Mouse (Mus musculus) telencephalon, adult 2 months (tissue): Measurements from ENCODE around the gene Olfr313.
"Not testable (repeated sequence)": the region's sequence is repeated elsewhere in the genome, so short reads cannot be mapped to it uniquely, and the experiment has no call there.

Source experiments
- DNase-seq: peaks from one replicate; pipeline ENCODE4 v3.0.0-alpha.2; 2011; ENCODE audit warnings: low read depth, low spot score

Gene Olfr313

GRCm38 (mm10) chr11:58814700-58815099 is at the start of gene Olfr313:
Gene Olfr313 (plus strand): TSS chr11:58815000.
- DNase-seq: not testable (repeated sequence)

GRCm38 (mm10) chr11:58772888-58773287 is 41.9 kb upstream of the Olfr313 start, which contains the start of gene Olfr315:
Gene Olfr315 (plus strand): TSS chr11:58773188.
- no peak for DNase-seq

GRCm38 (mm10) chr11:58782480-58783089 is 32.2 kb upstream of the Olfr313 start, which contains the start of gene Olfr314:
Gene Olfr314 (plus strand): TSS chr11:58782952.
- no peak for DNase-seq

GRCm38 (mm10) chr11:58784182-58784581 is 30.6 kb upstream of the Olfr313 start:
- DNase-seq: no peak

GRCm38 (mm10) chr11:58787651-58788050 is 27.1 kb upstream of the Olfr313 start:
- DNase-seq: no peak

- no peak for DNase-seq
Observed at GRCm38 (mm10) chr11:58788346-58788745, 26.5 kb upstream of the Olfr313 start.

GRCm38 (mm10) chr11:58789532-58789931 is 25.3 kb upstream of the Olfr313 start:
- DNase-seq: no peak

GRCm38 (mm10) chr11:58790053-58790452 is 24.7 kb upstream of the Olfr313 start:
- no peak for DNase-seq

- no peak for DNase-seq
Observed at GRCm38 (mm10) chr11:58790646-58791045, 24.2 kb upstream of the Olfr313 start.

GRCm38 (mm10) chr11:58795856-58796255 is 18.9 kb upstream of the Olfr313 start:
- DNase-seq: no peak

GRCm38 (mm10) chr11:58796850-58797249 is 17.9 kb upstream of the Olfr313 start:
- peak; percentile 69 for DNase-seq

GRCm38 (mm10) chr11:58799747-58800146 is 15.1 kb upstream of the Olfr313 start:
- DNase-seq: peak; percentile 19

GRCm38 (mm10) chr11:58801558-58802228 is 13.1 kb upstream of the Olfr313 start, which contains the start of gene Fam183b:
Gene Fam183b (minus strand): TSS chr11:58801960.
- DNase-seq: peak; percentile 34

GRCm38 (mm10) chr11:58803871-58804270 is 10.9 kb upstream of the Olfr313 start:
- DNase-seq: no peak

- DNase-seq: no peak
Observed at GRCm38 (mm10) chr11:58804393-58804792, 10.4 kb upstream of the Olfr313 start.

GRCm38 (mm10) chr11:58812001-58812400 is 2.8 kb upstream of the Olfr313 start:
- DNase-seq: no peak

GRCm38 (mm10) chr11:58815676-58816075 is 876 bp downstream of the Olfr313 start:
- no peak for DNase-seq

- not testable (repeated sequence) for DNase-seq
Observed at GRCm38 (mm10) chr11:58828937-58829336, 14.1 kb downstream of the Olfr313 start, which contains the start of gene Olfr312. Gene Olfr312 (plus strand): TSS chr11:58829237.

GRCm38 (mm10) chr11:58829764-58830163 is 15.0 kb downstream of the Olfr313 start:
- no peak for DNase-seq

- DNase-seq: not testable (repeated sequence)
Observed at GRCm38 (mm10) chr11:58832541-58832940, 17.7 kb downstream of the Olfr313 start.

GRCm38 (mm10) chr11:58838951-58839350 is 24.2 kb downstream of the Olfr313 start, which contains the start of gene Olfr311:
Gene Olfr311 (plus strand): TSS chr11:58839251.
- DNase-seq: not testable (repeated sequence)

GRCm38 (mm10) chr11:58846919-58847461 is 32.2 kb downstream of the Olfr313 start, which contains the start of gene Gm12258:
Gene Gm12258 (plus strand): TSS chr11:58847158.
- DNase-seq: peak; percentile 99
